Mouse (Mus musculus): Measurements from ENCODE around the gene Znrf1. TPM values are rescaled to one million over a fixed set of nuclear protein-coding genes. Genes with fewer than 3 reads are reported as not detected.

The Znrf1 gene
- polyA plus RNA-seq, 1 experiment: 166 TPM

GRCm38 (mm10) chr8:111531191-111531590 lies 4.7 kb upstream of the Znrf1 start:
- H3K4me1 ChIP-seq (ENCODE audit: control insufficient read depth, insufficient read depth, low read length): no peaks in the 10 kb centered on the region
- no peak overlapping the region for H3K4me3 ChIP-seq (ENCODE audit: insufficient read depth, low read length)
- TF ChIP-seq CTCF (IDR thresholded peaks at IDR 0.05; ENCODE audit: extremely low read depth, insufficient read depth, low read length) (no peak), POLR2A (IDR thresholded peaks at IDR 0.05; ENCODE audit: extremely low read depth, insufficient read depth, low read length) (no peak)
- H3K27ac ChIP-seq (ENCODE audit: insufficient read depth, low read length): no peak overlapping the region

- H3K27ac ChIP-seq (ENCODE audit: insufficient read depth, low read length): no peak overlapping the region
- no peak overlapping the region for H3K4me3 ChIP-seq (ENCODE audit: insufficient read depth, low read length)
- TF ChIP-seq CTCF (IDR thresholded peaks at IDR 0.05; ENCODE audit: extremely low read depth, insufficient read depth, low read length) (no peak), POLR2A (IDR thresholded peaks at IDR 0.05; ENCODE audit: extremely low read depth, insufficient read depth, low read length) (no peak)
- H3K4me1 ChIP-seq (ENCODE audit: control insufficient read depth, insufficient read depth, low read length): no peaks in the 10 kb centered on the region
Observed at GRCm38 (mm10) chr8:111531621-111532020, 4.3 kb upstream of the Znrf1 start.

GRCm38 (mm10) chr8:111533503-111533902 lies 2.4 kb upstream of the Znrf1 start:
- Histone ChIP-seq H3K27ac (ENCODE audit: insufficient read depth, low read length) (no peak overlapping the region), H3K4me3 (ENCODE audit: insufficient read depth, low read length) (no peak overlapping the region), H3K4me1 (ENCODE audit: control insufficient read depth, insufficient read depth, low read length) (no peaks in the 10 kb centered on the region; the same call in 1 of the 2 replicates)
- TF ChIP-seq CTCF (IDR thresholded peaks at IDR 0.05; ENCODE audit: extremely low read depth, insufficient read depth, low read length): no peak

DNA sequence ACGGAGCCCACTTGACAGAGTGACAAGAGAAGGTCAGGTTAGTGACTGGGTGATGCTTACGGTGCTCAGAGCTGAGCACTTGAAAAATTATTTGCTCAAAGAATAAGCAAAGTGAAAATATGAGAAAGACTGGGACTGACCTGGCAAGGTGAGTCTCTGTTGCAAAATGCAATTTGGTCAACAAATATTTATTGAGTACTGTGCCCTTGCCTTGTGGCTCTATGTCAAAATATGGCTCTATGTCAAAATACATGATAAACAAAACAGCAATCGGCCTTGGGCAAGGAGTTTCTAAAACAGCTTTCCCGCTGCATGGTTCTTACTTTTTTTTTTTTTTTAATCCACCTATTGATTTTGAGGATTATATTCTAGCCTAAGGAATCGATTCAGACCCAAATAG lies 406 bp upstream of the Znrf1 start:
- no peak overlapping the region for H3K27ac ChIP-seq (ENCODE audit: insufficient read depth, low read length)
- H3K4me1 ChIP-seq (ENCODE audit: control insufficient read depth, insufficient read depth, low read length): no peaks in the 10 kb centered on the region; the same call in 1 of the 2 replicates
- TF ChIP-seq CTCF (IDR thresholded peaks at IDR 0.05; ENCODE audit: extremely low read depth, insufficient read depth, low read length) (no peak), POLR2A (IDR thresholded peaks at IDR 0.05; ENCODE audit: extremely low read depth, insufficient read depth, low read length) (no peak)
- peak overlapping the region; percentile 96; the same call in 1 of the 2 replicates for H3K4me3 ChIP-seq (ENCODE audit: insufficient read depth, low read length)

DNA sequence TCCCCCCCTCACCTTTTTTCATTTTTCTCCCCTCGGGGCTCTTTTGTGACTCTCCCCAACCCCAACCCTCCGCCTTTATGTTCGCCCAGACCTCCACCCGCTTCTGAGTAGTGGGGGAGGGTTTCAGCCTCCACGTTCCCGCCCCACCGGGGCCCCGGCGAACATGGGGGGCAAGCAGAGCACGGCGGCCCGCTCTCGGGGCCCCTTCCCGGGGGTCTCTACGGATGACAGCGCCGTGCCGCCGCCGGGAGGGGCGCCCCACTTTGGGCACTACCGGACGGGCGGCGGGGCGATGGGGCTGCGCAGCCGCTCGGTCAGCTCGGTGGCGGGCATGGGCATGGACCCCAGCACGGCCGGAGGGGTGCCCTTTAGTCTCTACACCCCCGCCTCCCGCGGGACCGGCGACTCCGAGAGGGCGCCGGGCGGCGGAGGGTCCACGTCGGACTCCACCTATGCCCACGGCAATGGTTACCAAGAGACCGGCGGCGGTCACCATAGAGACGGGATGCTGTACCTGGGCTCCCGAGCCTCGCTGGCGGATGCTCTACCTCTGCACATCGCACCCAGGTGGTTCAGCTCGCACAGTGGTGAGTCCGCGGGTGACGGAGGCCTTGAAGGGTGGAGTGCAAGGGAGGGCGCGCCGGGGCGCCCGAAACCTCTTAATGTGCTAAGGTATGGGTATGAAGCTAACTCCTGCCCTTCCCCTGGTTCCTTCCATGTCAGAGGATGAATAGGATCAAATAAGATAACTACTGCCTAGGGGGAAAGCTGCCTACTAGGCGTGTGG lies 1.3 kb downstream of the Znrf1 start:
- TF ChIP-seq CTCF (IDR thresholded peaks at IDR 0.05; ENCODE audit: extremely low read depth, insufficient read depth, low read length) (no peak), POLR2A (IDR thresholded peaks at IDR 0.05; ENCODE audit: extremely low read depth, insufficient read depth, low read length) (0 out of 2 replicates have a peak, but pooled peaks have one; percentile 6)
- Histone ChIP-seq H3K4me1 (ENCODE audit: control insufficient read depth, insufficient read depth, low read length) (peaks cover 1% of the 10 kb centered on the region; the same call in 1 of the 2 replicates), H3K27ac (ENCODE audit: insufficient read depth, low read length) (peak overlapping the region; percentile 97), H3K4me3 (ENCODE audit: insufficient read depth, low read length) (peak overlapping the region; percentile 96)

DNA sequence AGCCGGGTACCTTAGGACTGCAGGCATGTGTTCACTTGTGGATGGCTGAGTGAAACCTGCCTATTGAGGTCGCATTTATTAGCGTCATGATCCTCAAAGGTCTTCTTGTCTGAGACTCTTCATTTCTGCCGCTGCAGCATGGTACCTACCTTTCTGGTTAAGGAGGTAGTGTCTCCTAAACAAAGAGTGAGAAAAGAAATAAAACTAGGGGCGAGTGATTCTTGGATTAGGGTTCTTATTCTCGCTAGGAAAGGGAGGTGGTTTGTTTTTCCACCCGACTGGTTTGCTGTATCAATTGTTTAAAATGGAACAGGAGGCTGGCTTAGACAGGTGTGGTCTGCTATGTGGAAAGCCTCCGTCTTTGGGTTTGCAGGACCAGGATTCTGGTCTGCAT lies 1.9 kb downstream of the Znrf1 start:
- Histone ChIP-seq H3K4me1 (ENCODE audit: control insufficient read depth, insufficient read depth, low read length) (peaks cover 1% of the 10 kb centered on the region; the same call in 1 of the 2 replicates), H3K27ac (ENCODE audit: insufficient read depth, low read length) (peak overlapping the region; percentile 97; the same call in 1 of the 2 replicates), H3K4me3 (ENCODE audit: insufficient read depth, low read length) (peak overlapping the region; percentile 96)
- no peak for TF ChIP-seq CTCF (IDR thresholded peaks at IDR 0.05; ENCODE audit: extremely low read depth, insufficient read depth, low read length)
- no peak for TF ChIP-seq POLR2A (IDR thresholded peaks at IDR 0.05; ENCODE audit: extremely low read depth, insufficient read depth, low read length)

- TF ChIP-seq CTCF (IDR thresholded peaks at IDR 0.05; ENCODE audit: extremely low read depth, insufficient read depth, low read length) (no peak), POLR2A (IDR thresholded peaks at IDR 0.05; ENCODE audit: extremely low read depth, insufficient read depth, low read length) (no peak)
- peak overlapping the region; percentile 96 for H3K4me3 ChIP-seq (ENCODE audit: insufficient read depth, low read length)
- peak overlapping the region; percentile 85 for H3K27ac ChIP-seq (ENCODE audit: insufficient read depth, low read length)
- H3K4me1 ChIP-seq (ENCODE audit: control insufficient read depth, insufficient read depth, low read length): peaks cover 1% of the 10 kb centered on the region; the same call in 1 of the 2 replicates
Observed at GRCm38 (mm10) chr8:111538194-111538593, 2.3 kb downstream of the Znrf1 start.

DNA sequence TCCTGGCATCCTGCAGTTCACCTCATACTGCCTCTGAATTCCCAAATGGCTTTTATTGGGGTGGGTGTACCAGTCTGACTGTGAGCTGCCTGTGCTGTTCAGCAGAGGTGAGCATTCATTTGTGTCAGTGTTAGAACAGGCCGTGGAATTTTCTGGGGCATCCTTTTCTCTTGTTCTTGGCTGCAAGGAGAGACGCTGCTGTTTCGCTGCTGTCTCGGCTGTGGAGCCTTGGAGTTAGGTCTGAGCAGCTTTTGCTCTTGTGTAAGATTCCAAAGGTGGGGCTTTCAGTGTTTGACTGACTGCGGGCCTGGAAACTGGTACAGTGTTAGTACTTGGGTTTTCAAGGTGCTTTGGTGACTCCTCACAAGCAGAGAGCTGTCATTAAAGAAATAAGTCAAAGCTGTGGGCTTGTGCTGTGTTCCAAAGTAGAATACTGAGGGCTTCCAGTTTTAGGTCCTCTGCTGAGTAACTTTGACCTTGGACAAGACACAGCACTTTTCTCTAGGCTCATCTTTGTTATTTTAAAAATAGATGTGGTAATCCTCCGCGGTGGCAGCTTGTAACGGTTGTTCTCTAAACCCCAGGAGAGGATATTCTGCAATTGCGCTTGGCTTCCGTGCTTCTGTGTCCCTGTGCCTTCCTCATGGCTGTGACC lies 3.7 kb downstream of the Znrf1 start:
- peaks cover 1% of the 10 kb centered on the region; the same call in 1 of the 2 replicates for H3K4me1 ChIP-seq (ENCODE audit: control insufficient read depth, insufficient read depth, low read length)

DNA sequence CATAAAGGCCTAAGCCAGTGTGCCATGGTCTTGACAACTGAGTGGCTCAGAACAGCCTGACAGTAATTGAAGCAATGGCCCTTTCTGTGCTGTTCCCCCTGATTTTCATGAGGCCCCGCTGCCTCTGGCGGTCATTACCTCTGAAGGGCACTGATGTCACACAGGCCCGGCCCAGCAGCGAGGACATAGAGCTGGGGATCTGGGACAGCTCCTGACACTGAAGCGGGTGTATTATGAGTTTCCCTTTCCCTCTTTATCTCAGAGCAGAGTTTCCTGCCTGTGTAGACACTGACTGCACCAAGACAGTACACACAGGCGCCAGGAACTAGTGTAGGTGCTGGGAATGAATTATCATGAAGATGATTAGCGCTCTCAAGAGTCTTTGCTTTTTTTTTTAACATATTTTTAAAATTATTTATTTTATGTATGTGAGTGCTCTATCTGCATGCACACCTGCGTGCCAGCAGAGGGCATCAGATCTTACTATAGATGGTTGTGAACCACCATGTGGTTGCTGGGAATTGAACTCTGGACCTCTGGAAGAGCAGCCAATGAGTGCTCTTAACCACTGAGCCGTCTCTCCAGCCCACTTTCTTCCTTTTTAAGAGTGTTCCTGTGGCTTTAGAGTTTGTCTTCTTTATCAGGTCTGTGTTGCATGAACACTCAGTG lies 7.9 kb downstream of the Znrf1 start:
- Histone ChIP-seq H3K27ac (ENCODE audit: insufficient read depth, low read length) (no peak overlapping the region), H3K4me1 (ENCODE audit: control insufficient read depth, insufficient read depth, low read length) (peaks cover 6% of the 10 kb centered on the region), H3K4me3 (ENCODE audit: insufficient read depth, low read length) (no peak overlapping the region)
- TF ChIP-seq POLR2A (IDR thresholded peaks at IDR 0.05; ENCODE audit: extremely low read depth, insufficient read depth, low read length) (no peak), CTCF (IDR thresholded peaks at IDR 0.05; ENCODE audit: extremely low read depth, insufficient read depth, low read length) (no peak)

More for the DNA sequence above, 3.7 kb downstream of the Znrf1 start:
- TF ChIP-seq CTCF (IDR thresholded peaks at IDR 0.05; ENCODE audit: extremely low read depth, insufficient read depth, low read length) (no peak), POLR2A (IDR thresholded peaks at IDR 0.05; ENCODE audit: extremely low read depth, insufficient read depth, low read length) (0 out of 2 replicates have a peak, but pooled peaks have one; percentile 40)
- Histone ChIP-seq H3K4me3 (ENCODE audit: insufficient read depth, low read length) (peak overlapping the region; percentile 30), H3K27ac (ENCODE audit: insufficient read depth, low read length) (no peak overlapping the region)
